Mouse (Mus musculus) midbrain, postnatal 0 days (tissue): ENCODE measurements around the gene Itgb7. TPM values are rescaled to one million over a fixed set of nuclear protein-coding genes. Genes with fewer than 3 reads are reported as not detected.

Source experiments
- ATAC-seq: fragments of 200-750 bp; cut with Nextera tagmentation; 2 replicates; pipeline ENCODE4 v1.8.0; 2017; ENCODE audit warnings: moderate number of reproducible peaks, mild to moderate bottlenecking, moderate TSS enrichment, moderate library complexity; ENCODE audit not compliant: low FRiP score
- DNase-seq: peaks from one replicate; pipeline ENCODE4 v3.0.0-alpha.2; 2015; ENCODE audit warnings: low spot score
- H3K27ac ChIP-seq: fragments of 300-500 bp; sonication (generic); 2 replicates; pipeline ENCODE4 v1.5.1; 2014; ENCODE audit warnings: low read depth, mild to moderate bottlenecking, low read length, mixed read lengths
- H3K27me3 ChIP-seq: fragments of 300-500 bp; sonication (generic); 2 replicates; pipeline ENCODE4 v1.6.1; 2014; ENCODE audit warnings: low read length, control low read depth, mixed read lengths; ENCODE audit not compliant: insufficient read depth
- H3K36me3 ChIP-seq: fragments of 300-500 bp; sonication (generic); 2 replicates; pipeline ENCODE4 v1.6.1; 2014; ENCODE audit warnings: low read length, control low read depth, mixed read lengths; ENCODE audit not compliant: insufficient read depth
- H3K4me1 ChIP-seq: fragments of 300-500 bp; sonication (generic); 2 replicates; pipeline ENCODE4 v1.6.1; 2014; ENCODE audit warnings: mild to moderate bottlenecking, control low read depth, antibody characterized with exemption, low read length, mixed read lengths; ENCODE audit not compliant: insufficient read depth
- H3K4me2 ChIP-seq: fragments of 300-500 bp; sonication (generic); 2 replicates; pipeline ENCODE4 v1.6.1; 2014; ENCODE audit warnings: low read depth, mild to moderate bottlenecking, low read length, mixed read lengths; ENCODE audit not compliant: poor library complexity, severe bottlenecking
- H3K4me3 ChIP-seq: fragments of 300-500 bp; sonication (generic); 2 replicates; pipeline ENCODE4 v1.5.1; 2014; ENCODE audit warnings: low read depth, mild to moderate bottlenecking, low read length, moderate library complexity
- H3K9ac ChIP-seq: fragments of 300-500 bp; sonication (generic); replicated peaks from 2 replicates; pipeline ENCODE4 v1.6.1; 2014; ENCODE audit warnings: mild to moderate bottlenecking, low read length, moderate library complexity, mixed read lengths; ENCODE audit not compliant: poor library complexity, severe bottlenecking
- H3K9me3 ChIP-seq: fragments of 300-500 bp; sonication (generic); 2 replicates; pipeline ENCODE4 v1.6.1; 2016; ENCODE audit warnings: low read length, control low read depth
- CTCF ChIP-seq: IDR thresholded peaks from 2 replicates; pipeline ENCODE4 v1.5.1; 2016; ENCODE audit warnings: antibody characterized with exemption, mild to moderate bottlenecking
- WGBS: fragments of 180-500 bp; shearing (Covaris S2); extraction: QIAGEN DNeasy Blood & Tissue Kit; methylation state at CpG from one replicate; pipeline ENCODE4 v1.1.7; 2014; 5-methylcytosine and 5-hydroxymethylcytosine counted together
- polyA plus RNA-seq: library from polyadenylated mRNA; unstranded; fragments of >200 nt; fragmentation: Nextera tagmentation; extraction: Ambion mirVana; gene quantifications from 2 replicates; pipeline ENCODE4 v1.2.1, GENCODE M21; 2015
- total RNA-seq: library from RNA; depleted of rRNA; stranded (reverse); fragments of >200 nt; gene quantifications from 2 replicates; pipeline ENCODE4 v1.2.3, GENCODE M21; 2014

Gene Itgb7
- total and polyA plus RNA-seq, 2 experiments from 2014 or later: 0.88 to 1.2 TPM

GRCm38 (mm10) chr15:102191699-102192098 lies 40.0 kb downstream of the Itgb7 start:
- Histone ChIP-seq H3K9ac (no peak overlapping the region), H3K36me3 (no peaks in the 10 kb centered on the region), H3K27ac (no peak overlapping the region), H3K4me2 (no peak overlapping the region), H3K9me3 (no peaks in the 10 kb centered on the region), H3K4me1 (no peaks in the 10 kb centered on the region), H3K27me3 (no peaks in the 10 kb centered on the region), H3K4me3 (no peak overlapping the region)
- DNase-seq: no peak
- 84% methylated on average over 7 of the region's 7 CpGs for WGBS
- no peak for TF ChIP-seq CTCF
- no peak for ATAC-seq

DNA sequence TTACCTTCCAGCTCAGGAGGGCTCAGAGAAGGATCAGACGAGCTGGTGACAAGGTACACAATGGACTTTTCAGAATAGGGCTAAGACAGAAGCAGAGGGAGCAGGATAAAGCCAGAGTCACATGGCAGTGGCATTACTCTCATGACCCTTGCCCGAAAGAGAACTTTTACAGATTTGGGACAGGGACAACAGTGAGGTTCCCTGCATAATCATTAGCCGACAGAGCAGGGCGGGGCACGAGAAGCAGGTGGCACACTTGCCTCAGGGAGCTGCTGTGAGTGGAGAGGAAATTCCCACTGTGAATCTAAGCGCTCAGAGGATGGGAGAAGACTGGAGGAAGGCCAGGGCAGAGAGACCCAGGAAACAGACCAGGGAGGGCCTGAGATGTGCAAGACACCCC lies 42.9 kb downstream of the Itgb7 start:
- no peak overlapping the region for H3K27ac ChIP-seq

GRCm38 (mm10) chr15:102188096-102188495 lies 43.6 kb downstream of the Itgb7 start:
- Histone ChIP-seq H3K36me3 (no peaks in the 10 kb centered on the region; the same call in 1 of the 2 replicates), H3K27ac (no peak overlapping the region), H3K4me2 (no peak overlapping the region), H3K27me3 (no peaks in the 10 kb centered on the region), H3K4me3 (no peak overlapping the region), H3K4me1 (no peaks in the 10 kb centered on the region), H3K9ac (no peak overlapping the region), H3K9me3 (no peaks in the 10 kb centered on the region)
- WGBS: 93% methylated on average over 10 of the region's 10 CpGs
- ATAC-seq (no peak), DNase-seq (no peak)
- TF ChIP-seq CTCF: no peak

More for the DNA sequence above, 42.9 kb downstream of the Itgb7 start:
- Histone ChIP-seq H3K4me2 (no peak overlapping the region), H3K9me3 (no peaks in the 10 kb centered on the region), H3K4me1 (no peaks in the 10 kb centered on the region), H3K9ac (no peak overlapping the region), H3K27me3 (no peaks in the 10 kb centered on the region), H3K36me3 (no peaks in the 10 kb centered on the region; the same call in 1 of the 2 replicates), H3K4me3 (no peak overlapping the region)
- TF ChIP-seq CTCF: no peak
- no peak for ATAC-seq
- DNase-seq: no peak
- WGBS: 60% methylated on average over 6 of the region's 6 CpGs

GRCm38 (mm10) chr15:102186239-102186638 lies 45.5 kb downstream of the Itgb7 start:
- no peaks in the 10 kb centered on the region for H3K27me3 ChIP-seq
- H3K4me1 ChIP-seq: no peaks in the 10 kb centered on the region
- 84% methylated on average over 11 of the region's 11 CpGs for WGBS
- H3K9ac ChIP-seq: no peak overlapping the region
- no peaks in the 10 kb centered on the region; the same call in 1 of the 2 replicates for H3K36me3 ChIP-seq
- no peak for TF ChIP-seq CTCF
- H3K27ac ChIP-seq: no peak overlapping the region
- ATAC-seq (no peak), DNase-seq (no peak)
- H3K9me3 ChIP-seq: no peaks in the 10 kb centered on the region
- H3K4me2 ChIP-seq: no peak overlapping the region
- H3K4me3 ChIP-seq: no peak overlapping the region

DNA sequence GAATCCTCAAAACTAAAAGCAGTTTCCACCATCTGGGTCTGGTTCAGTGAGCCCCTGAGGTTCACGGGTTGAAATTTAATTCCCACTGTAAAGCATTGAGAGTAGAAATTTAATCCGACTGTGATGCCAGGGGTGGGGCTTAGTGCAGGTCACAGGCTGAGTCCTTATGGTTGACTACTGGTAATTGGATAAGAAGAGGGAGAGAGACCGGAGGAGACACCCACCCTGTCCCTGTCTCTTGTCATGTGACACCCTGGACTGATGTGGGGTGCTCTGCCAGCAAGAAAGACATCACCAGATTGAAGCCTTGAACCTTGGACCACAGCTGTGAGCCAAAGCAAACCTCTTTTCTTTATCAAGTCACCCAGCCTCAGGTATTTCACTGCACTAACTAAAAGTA lies 48.7 kb downstream of the Itgb7 start:
- no peak for DNase-seq
- H3K9ac ChIP-seq: no peak overlapping the region
- no peak for TF ChIP-seq CTCF
- H3K4me1 ChIP-seq: no peaks in the 10 kb centered on the region
- no peaks in the 10 kb centered on the region for H3K9me3 ChIP-seq
- H3K4me2 ChIP-seq: no peak overlapping the region
- H3K4me3 ChIP-seq: no peak overlapping the region
- peaks cover 4% of the 10 kb centered on the region for H3K36me3 ChIP-seq
- no peak for ATAC-seq
- no peak overlapping the region for H3K27ac ChIP-seq
- WGBS: 77% methylated on average over 3 of the region's 3 CpGs
- H3K27me3 ChIP-seq: no peaks in the 10 kb centered on the region

DNA sequence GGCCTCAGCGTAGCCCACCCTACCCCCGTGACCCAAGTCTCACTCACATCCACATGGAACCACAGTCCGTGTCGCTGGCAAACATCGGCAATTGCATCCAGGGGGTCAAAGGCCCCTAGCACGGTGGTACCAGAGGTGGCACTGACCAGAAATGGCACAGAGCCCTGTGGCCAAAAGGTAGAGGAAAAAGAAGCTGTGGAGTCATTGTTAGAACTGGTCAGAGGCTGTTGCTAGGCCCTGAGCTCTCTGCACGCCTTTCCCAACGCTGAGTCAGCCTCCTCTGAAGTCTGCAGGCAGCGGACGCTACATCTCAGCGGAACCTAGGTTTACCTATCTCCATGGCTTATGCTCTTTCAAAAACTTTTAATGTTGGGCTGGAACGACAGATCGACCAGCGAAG lies 51.8 kb downstream of the Itgb7 start:
- ATAC-seq: no peak

More for the DNA sequence above, 51.8 kb downstream of the Itgb7 start:
- no peaks in the 10 kb centered on the region for H3K9me3 ChIP-seq
- no peak for DNase-seq
- H3K4me1 ChIP-seq: no peaks in the 10 kb centered on the region
- H3K27me3 ChIP-seq: no peaks in the 10 kb centered on the region
- no peak overlapping the region for H3K9ac ChIP-seq
- peaks cover 4% of the 10 kb centered on the region for H3K36me3 ChIP-seq
- WGBS: 92% methylated on average over 14 of the region's 14 CpGs
- TF ChIP-seq CTCF: no peak
- no peak overlapping the region for H3K4me2 ChIP-seq
- no peak overlapping the region for H3K27ac ChIP-seq
- no peak overlapping the region for H3K4me3 ChIP-seq
